Mouse (Mus musculus) layer of hippocampus, adult 9-10 months (tissue): ENCODE data around the gene Tnrc18.

ENCODE experiments used
- DNase-seq: peaks from one replicate; pipeline ENCODE4 v3.0.0; 2022; ENCODE audit warnings: low spot score

The Tnrc18 gene

GRCm38 (mm10) chr5:142810710-142811599 is 6.5 kb downstream of the Tnrc18 start:
- no peak for DNase-seq

- DNase-seq: no peak
Observed at GRCm38 (mm10) chr5:142807661-142808060, 9.8 kb downstream of the Tnrc18 start.

GRCm38 (mm10) chr5:142803746-142804145 is 13.7 kb downstream of the Tnrc18 start:
- DNase-seq: no peak

- no peak for DNase-seq
Observed at GRCm38 (mm10) chr5:142802884-142803283, 14.6 kb downstream of the Tnrc18 start.

DNA sequence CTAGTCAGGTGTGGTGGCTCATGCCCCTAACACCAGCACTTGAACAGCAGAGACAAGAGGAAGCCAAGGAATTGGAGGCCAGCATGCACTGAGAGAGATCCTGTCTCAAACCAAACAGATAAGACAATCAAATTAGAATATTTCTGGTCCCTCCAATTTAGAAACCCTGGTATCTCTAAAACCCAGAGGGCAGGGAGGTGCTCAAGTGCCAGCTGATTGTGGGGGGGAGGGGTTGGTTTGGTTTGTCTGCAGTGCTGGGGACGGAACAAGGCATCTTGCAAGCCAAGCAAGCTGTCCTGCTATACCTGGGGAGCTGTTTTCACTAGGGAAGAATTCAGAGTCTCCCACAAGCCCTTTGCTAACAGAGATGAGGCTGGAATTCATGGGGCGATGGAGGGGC is 15.5 kb downstream of the Tnrc18 start:
- DNase-seq: no peak

DNA sequence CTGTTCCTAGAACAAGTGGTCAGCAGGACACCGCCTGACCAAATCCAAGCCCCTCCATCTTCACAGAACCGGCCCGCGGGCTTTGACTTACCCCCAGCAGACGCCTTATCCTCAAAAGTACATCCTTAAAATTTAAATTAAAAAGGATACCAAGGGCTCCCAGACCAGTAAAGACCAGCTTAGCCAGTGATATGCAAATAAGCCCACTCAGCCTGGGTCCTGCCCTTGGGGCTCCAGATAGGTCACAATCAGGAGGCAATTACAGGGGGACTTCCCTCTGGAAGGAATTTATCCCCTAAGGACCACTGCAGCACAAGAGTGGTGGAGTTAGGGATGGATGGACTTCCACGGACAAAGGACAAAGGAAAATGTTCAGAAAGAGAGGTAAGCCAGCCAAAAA is 16.8 kb downstream of the Tnrc18 start:
- DNase-seq: no peak

DNA sequence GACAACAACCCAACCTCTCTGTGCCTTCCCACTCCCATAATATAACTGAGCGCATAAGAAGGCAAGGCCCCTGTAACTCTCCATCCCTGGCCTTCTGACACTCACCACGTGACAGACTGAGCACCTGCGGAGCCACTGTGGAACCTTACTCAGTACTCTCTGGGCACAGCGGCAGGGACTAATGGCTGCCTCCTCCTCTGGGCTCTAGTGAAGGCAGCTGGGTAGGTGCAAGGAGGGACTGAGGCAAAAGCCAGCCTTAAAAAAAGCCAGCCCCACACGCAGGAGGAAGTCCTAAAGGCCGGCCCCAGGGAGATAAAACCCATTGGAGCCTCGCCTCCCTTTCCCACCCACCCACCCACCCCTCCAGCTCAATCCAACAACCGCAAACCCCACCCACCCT is 17.3 kb downstream of the Tnrc18 start:
- no peak for DNase-seq

DNA sequence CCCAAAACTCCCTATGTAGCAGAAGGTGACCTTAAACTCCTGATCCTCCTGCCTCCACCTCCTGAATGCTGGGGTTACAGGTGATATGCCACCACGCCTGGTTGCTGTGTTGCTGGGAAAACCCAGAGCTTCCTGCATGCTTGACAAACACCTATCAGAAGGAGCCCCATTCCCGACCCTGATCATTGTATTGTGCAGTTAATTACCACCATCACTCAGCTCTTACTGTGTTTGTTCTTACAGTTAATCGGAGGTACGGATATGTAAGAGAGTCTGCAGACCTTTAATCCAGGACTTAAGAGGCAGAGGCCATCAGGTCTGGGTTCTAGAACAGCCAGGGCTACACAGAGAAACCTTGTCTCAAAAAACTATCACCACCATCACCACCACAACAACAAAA is 18.2 kb downstream of the Tnrc18 start:
- DNase-seq: no peak

GRCm38 (mm10) chr5:142798190-142798589 is 19.3 kb downstream of the Tnrc18 start:
- DNase-seq: no peak

DNA sequence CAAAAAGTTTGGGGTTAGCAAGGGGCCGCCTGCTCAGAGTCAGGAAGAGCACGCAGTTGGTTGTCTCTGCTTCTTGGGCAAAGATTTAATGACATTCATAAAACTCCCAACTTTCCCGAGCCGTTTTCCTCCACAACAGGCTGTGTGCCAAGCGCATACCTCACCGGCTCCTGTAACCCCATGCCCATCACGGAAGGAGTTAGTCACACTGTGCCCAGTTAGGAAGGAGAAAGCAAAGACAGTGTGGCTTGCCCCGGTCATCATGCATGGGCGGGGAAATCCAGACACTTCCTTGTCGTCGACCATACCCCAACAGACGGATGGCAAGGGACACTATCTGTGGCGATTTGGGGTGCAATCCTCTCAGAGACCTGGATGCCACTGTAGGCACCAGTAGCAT is 19.8 kb downstream of the Tnrc18 start:
- DNase-seq: no peak

DNA sequence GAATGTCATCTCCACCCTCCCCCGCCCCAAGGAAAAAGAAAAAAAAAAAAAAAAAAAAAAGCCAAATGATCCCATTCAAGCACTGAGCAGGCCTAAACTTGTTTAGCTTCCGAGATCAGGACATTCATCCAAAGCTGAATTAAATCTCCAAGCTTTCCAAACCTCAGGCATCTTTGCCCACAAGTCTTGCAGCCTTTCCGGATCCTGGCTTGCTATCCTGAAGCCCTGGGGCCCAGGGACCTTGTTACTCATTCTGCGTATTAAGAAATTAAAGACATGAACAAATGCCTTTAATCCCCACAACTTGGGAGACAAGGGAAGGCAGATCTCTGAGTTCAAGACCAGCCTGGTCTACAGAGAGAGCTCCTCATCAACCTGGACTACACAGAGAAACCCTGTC is 20.5 kb downstream of the Tnrc18 start:
- no peak for DNase-seq

- DNase-seq: no peak
Observed at GRCm38 (mm10) chr5:142794582-142794981, 22.9 kb downstream of the Tnrc18 start.

DNA sequence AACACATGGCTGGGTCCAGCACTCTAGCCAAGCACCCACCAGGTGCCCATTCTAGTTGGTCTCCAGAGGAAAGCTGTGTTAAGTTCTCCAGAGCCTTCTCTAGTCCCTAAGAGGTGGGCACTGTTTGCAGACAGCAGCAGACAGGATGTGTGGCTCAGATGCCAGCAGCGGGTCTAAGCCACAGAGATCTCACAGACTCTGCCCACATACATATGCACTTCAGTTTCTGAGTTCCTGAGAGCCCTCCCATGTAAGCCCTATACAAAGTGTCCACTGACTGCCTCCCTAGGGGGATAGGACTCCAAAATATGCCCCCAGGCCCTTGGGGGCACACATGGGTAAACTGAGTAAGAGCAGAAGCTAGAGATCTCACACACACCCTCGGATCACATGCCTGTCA is 23.3 kb downstream of the Tnrc18 start:
- DNase-seq: no peak

DNA sequence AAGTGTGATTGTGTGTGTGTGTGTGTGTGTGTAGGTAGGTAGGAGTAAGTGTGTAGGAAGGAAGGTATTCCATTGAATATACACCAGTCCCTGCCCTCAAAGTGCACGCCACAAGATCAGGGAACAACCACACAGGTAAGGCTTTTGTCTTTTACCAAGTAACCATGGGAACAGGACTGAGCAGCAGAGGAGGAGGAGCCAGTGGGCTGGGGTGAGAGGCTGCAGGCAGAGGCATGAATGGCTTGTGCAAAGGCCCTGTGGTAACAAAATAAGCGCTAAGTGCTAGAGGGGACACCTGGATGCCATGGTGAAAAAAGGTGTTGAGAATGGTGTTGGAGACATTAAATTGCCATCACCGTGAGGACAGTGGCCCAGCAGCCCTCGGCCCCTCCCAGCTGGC is 24.9 kb downstream of the Tnrc18 start:
- no peak for DNase-seq

- no peak for DNase-seq
Observed at GRCm38 (mm10) chr5:142788279-142788678, 29.2 kb downstream of the Tnrc18 start.

- no peak for DNase-seq
Observed at GRCm38 (mm10) chr5:142787304-142787905, 30.1 kb downstream of the Tnrc18 start.

DNA sequence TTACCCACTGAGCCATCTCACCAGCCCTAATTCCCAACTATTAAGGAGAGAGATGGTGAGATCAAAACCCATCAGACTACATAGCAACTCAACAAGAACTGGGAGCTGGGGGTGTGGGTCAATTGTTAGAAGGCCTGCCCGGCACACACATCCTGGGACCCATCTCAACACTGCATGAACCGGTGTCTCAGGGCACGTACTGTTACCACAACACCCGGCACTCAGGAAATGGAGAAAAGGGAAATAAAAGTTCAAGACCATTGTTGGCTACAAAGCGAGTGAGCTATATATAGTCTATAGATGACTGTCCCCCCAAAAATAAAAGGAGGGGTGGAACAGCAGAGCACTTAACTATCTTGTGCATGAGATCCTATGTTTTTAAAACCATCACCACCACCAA is 30.8 kb downstream of the Tnrc18 start:
- DNase-seq: no peak

GRCm38 (mm10) chr5:142786215-142786614 is 31.2 kb downstream of the Tnrc18 start:
- DNase-seq: no peak

DNA sequence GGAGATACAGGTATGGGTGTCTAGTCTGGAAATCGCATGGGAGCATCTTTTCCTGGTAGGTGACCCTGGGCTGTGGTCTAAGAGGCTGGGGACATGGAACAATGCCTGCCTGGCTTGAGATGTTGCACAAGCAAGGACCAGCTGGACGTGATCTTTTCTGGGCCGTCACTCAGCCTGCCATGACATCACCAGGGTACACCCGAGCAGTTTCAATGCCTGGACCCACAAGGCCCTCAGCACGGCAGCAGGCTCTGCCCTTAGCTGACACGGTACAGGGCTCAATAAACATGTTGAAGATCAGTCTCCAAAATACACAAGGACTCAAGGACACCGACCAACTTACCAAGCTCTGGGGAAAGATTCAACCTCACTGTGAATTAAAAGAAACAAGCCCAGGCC is 34.3 kb downstream of the Tnrc18 start:
- no peak for DNase-seq

DNA sequence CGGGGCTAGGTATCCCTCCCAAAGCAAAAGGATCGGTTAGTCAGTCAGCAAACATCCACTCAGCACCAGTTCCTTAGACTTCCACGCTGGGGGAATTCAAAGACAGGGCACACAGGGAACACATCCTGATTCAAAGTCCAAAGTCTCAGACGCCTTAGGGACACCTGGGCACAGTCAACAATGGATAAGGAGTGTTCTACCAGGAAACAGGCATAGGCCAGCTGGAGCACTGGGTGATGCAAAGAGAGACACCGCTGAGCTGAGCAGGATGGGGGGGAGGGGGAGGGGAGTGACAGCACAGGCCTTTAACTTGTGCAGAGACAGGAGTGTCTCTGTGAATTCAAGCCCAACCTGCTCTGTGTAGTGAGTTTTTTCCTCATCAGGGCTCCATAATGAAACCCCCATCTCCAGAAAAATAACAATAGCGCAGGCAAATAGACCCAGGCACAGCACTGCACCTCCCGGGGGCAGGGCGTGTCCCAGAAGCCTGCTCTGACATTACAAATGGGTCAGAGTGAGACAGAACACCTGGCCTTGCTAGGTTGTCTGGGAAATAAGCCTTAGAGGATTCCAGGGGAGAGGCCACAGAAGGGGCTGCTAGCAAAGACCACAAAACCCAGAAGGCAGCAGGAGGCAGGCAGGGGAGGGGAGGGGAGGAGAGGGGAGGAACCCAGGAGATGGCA is 34.9 kb downstream of the Tnrc18 start:
- no peak for DNase-seq

DNA sequence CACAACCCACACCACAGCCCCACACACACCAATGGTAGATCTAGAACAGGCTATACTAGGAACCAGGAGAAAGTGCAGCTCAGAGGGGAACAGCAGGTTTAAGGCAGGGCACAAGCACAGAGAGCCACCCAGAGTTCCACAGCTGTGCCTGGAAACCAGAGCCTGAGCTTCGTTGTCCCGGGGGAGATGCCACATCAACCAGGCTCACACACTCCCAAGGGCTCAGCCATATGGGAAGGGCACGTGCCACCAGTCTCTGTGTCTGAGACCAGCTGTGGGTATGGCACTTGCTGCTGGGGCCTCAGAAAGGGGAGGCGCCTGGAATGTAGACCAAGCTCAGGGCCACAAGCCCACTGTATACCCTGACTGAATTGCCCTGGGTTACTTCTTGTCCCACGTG is 36.9 kb downstream of the Tnrc18 start:
- DNase-seq: no peak

GRCm38 (mm10) chr5:142778871-142779270 is 38.6 kb downstream of the Tnrc18 start:
- DNase-seq: no peak

DNA sequence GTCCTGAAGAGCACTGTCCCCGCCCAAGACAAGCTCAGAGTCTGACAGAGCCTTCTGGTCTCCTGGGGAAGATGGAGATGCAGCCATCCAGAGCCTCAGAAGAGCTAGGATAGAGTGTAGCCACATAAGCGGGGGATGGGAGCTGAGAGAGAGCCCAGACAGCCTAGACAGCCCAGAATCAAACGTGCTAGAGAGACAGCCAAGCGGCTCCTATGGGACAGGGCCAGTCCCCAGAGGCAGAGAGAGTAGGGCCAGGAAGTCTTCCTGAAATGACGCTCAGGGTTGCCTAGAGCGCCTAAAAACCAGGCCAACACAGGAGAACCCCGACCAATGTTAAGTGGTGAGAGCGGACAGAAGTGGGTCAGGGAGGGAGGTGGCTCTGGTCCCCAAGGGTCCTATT is 39.3 kb downstream of the Tnrc18 start:
- no peak for DNase-seq
